Mouse (Mus musculus): ENCODE measurements around the gene Eml3.

The Eml3 gene

GRCm38 (mm10) chr19:8988346-8989065 is 59.2 kb downstream of the Eml3 start:
- no peak for DNase-seq (ENCODE audit: low spot score)

- DNase-seq (ENCODE audit: low spot score): no peak
These were observed 59.8 kb downstream of the Eml3 start, which contains the start of gene Ahnak for GRCm38 (mm10) chr19:8989066-8989566. Gene Ahnak, plus strand, starts transcription at chr19:8989284.

GRCm38 (mm10) chr19:8989567-8990431 is 60.4 kb downstream of the Eml3 start:
- no peak for DNase-seq (ENCODE audit: low spot score)

GRCm38 (mm10) chr19:8990432-8991102 is 61.2 kb downstream of the Eml3 start:
- no peak for DNase-seq (ENCODE audit: low spot score)
